Mouse (Mus musculus) adrenal gland, postnatal 25 days (tissue): ENCODE data around the gene Gtse1. TPM values are rescaled to one million over a fixed set of nuclear protein-coding genes. Genes with fewer than 3 reads are reported as not detected.
A peak's percentile ranks its signal among the peaks of the same experiment; 100 is the strongest.

ENCODE experiments used
- DNase-seq: peaks from one replicate; pipeline ENCODE4 v3.0.0; 2021; ENCODE audit warnings: mixed read lengths
- total RNA-seq: library from RNA; stranded (reverse); gene quantifications from 2 replicates; pipeline ENCODE4 v1.2.3, GENCODE M21; 2021

Gene Gtse1
- total RNA-seq, 1 experiment from 2014 or later = 2.3 TPM

GRCm38 (mm10) chr15:85867696-85868095 is 8.2 kb downstream of the Gtse1 start:
- peak; percentile 62 for DNase-seq

- no peak for DNase-seq
Measured at GRCm38 (mm10) chr15:85877336-85877735, 17.8 kb downstream of the Gtse1 start.

GRCm38 (mm10) chr15:85878848-85879497 is 19.4 kb downstream of the Gtse1 start, which contains the start of gene Trmu:
Gene Trmu, plus strand, starts transcription at chr15:85879312.
- DNase-seq = peak; percentile 90

GRCm38 (mm10) chr15:85879498-85879895 is 20.0 kb downstream of the Gtse1 start:
- DNase-seq = no peak

GRCm38 (mm10) chr15:85885606-85886005 is 26.1 kb downstream of the Gtse1 start:
- no peak for DNase-seq

GRCm38 (mm10) chr15:85889235-85889634 is 29.7 kb downstream of the Gtse1 start:
- no peak for DNase-seq

GRCm38 (mm10) chr15:85891971-85892370 is 32.4 kb downstream of the Gtse1 start:
- no peak for DNase-seq

- no peak for DNase-seq
Measured at GRCm38 (mm10) chr15:85892498-85893118, 33.1 kb downstream of the Gtse1 start.

GRCm38 (mm10) chr15:85893871-85894270 is 34.3 kb downstream of the Gtse1 start:
- DNase-seq = no peak

GRCm38 (mm10) chr15:85896284-85896683 is 36.7 kb downstream of the Gtse1 start:
- DNase-seq = peak; percentile 79

- DNase-seq = no peak
Measured at GRCm38 (mm10) chr15:85897113-85897512, 37.6 kb downstream of the Gtse1 start.

- no peak for DNase-seq
Measured at GRCm38 (mm10) chr15:85899396-85899795, 39.9 kb downstream of the Gtse1 start.

GRCm38 (mm10) chr15:85900318-85900717 is 40.8 kb downstream of the Gtse1 start:
- DNase-seq = no peak

GRCm38 (mm10) chr15:85900801-85901200 is 41.3 kb downstream of the Gtse1 start:
- DNase-seq = no peak

GRCm38 (mm10) chr15:85902505-85902904 is 43.0 kb downstream of the Gtse1 start:
- no peak for DNase-seq

GRCm38 (mm10) chr15:85903826-85904225 is 44.3 kb downstream of the Gtse1 start:
- DNase-seq = no peak

GRCm38 (mm10) chr15:85908660-85909491 is 49.3 kb downstream of the Gtse1 start:
- DNase-seq = no peak

- no peak for DNase-seq
Measured at GRCm38 (mm10) chr15:85909492-85909829, 49.9 kb downstream of the Gtse1 start.

- DNase-seq = peak; percentile 39
Measured at GRCm38 (mm10) chr15:85909931-85910330, 50.4 kb downstream of the Gtse1 start.

GRCm38 (mm10) chr15:85913605-85914004 is 54.1 kb downstream of the Gtse1 start:
- DNase-seq = peak; percentile 73

- no peak for DNase-seq
Measured at GRCm38 (mm10) chr15:85919191-85919891, 59.8 kb downstream of the Gtse1 start.

GRCm38 (mm10) chr15:85919892-85920248 is 60.3 kb downstream of the Gtse1 start:
- no peak for DNase-seq

GRCm38 (mm10) chr15:85921855-85922254 is 62.3 kb downstream of the Gtse1 start:
- no peak for DNase-seq
